Mouse (Mus musculus) liver, embryonic 11.5 days (tissue): ENCODE results near the gene Rarb. TPM values are rescaled to one million over a fixed set of nuclear protein-coding genes. Genes with fewer than 3 reads are reported as not detected.

ENCODE experiments used
- ATAC-seq: fragments of 200-750 bp; cut with Nextera tagmentation; replicated peaks from 2 replicates; pipeline ENCODE4 v1.8.0; 2017; ENCODE audit warnings: moderate number of reproducible peaks, mild to moderate bottlenecking, moderate TSS enrichment, moderate library complexity; ENCODE audit not compliant: low FRiP score
- DNase-seq: peaks from one replicate; pipeline ENCODE4 v3.0.0-alpha.2; 2017; ENCODE audit warnings: low spot score
- H3K27ac ChIP-seq: fragments of 300-500 bp; sonication (generic); 2 replicates; pipeline ENCODE4 v1.5.1; 2014; ENCODE audit warnings: mild to moderate bottlenecking, low read depth, low read length, control low read depth
- H3K27me3 ChIP-seq: fragments of 300-500 bp; sonication (generic); replicated peaks from 2 replicates; pipeline ENCODE4 v1.6.1; 2014; ENCODE audit warnings: low read length, mixed read lengths; ENCODE audit not compliant: control insufficient read depth, insufficient read depth
- H3K36me3 ChIP-seq: fragments of 300-500 bp; sonication (generic); 2 replicates; pipeline ENCODE4 v1.6.1; 2014; ENCODE audit warnings: mild to moderate bottlenecking, low read length, moderate library complexity, mixed read lengths; ENCODE audit not compliant: control insufficient read depth, insufficient read depth
- H3K4me1 ChIP-seq: fragments of 300-500 bp; sonication (generic); replicated peaks from 2 replicates; pipeline ENCODE4 v1.6.1; 2014; ENCODE audit warnings: low read length, mixed read lengths; ENCODE audit not compliant: control insufficient read depth, insufficient read depth
- H3K4me2 ChIP-seq: fragments of 300-500 bp; sonication (generic); 2 replicates; pipeline ENCODE4 v1.6.1; 2014; ENCODE audit warnings: mild to moderate bottlenecking, control low read depth, moderate library complexity
- H3K4me3 ChIP-seq: fragments of 300-500 bp; sonication (generic); 2 replicates; pipeline ENCODE4 v1.5.1; 2014; ENCODE audit warnings: low read depth, low read length, control low read depth
- H3K9ac ChIP-seq: fragments of 300-500 bp; sonication (generic); 2 replicates; pipeline ENCODE4 v1.6.1; 2014; ENCODE audit warnings: low read depth, low read length, control low read depth
- H3K9me3 ChIP-seq: fragments of 300-500 bp; sonication (generic); 2 replicates; pipeline ENCODE4 v1.6.1; 2016; ENCODE audit warnings: low read length, inconsistent platforms, mixed read lengths; ENCODE audit not compliant: control insufficient read depth
- WGBS: fragments of 180-500 bp; shearing (Covaris S2); extraction: QIAGEN DNeasy Blood & Tissue Kit; methylation state at CpG from one replicate; pipeline ENCODE4 v1.1.7; 2014; 5-methylcytosine and 5-hydroxymethylcytosine counted together
- polyA plus RNA-seq: library from polyadenylated mRNA; unstranded; fragments of >200 nt; fragmentation: Nextera tagmentation; extraction: Ambion mirVana; gene quantifications from 2 replicates; pipeline ENCODE4 v1.2.1, GENCODE M21; 2014

Rarb gene
- polyA plus RNA-seq, 1 experiment from 2014 or later = 15.2 TPM

GRCm38 (mm10) chr14:16559294-16560217, 259.4 kb downstream of the Rarb start:
- Histone ChIP-seq H3K27ac (no peak overlapping the region), H3K27me3 (no peaks in the 10 kb centered on the region), H3K4me2 (no peak overlapping the region), H3K4me3 (no peak overlapping the region), H3K9ac (no peak overlapping the region), H3K36me3 (no peaks in the 10 kb centered on the region), H3K4me1 (peaks cover 22% of the 10 kb centered on the region), H3K9me3 (no peaks in the 10 kb centered on the region)
- WGBS = 36% methylated on average over 12 of the region's 12 CpGs
- ATAC-seq = no peak
- DNase-seq = no peak

DNA sequence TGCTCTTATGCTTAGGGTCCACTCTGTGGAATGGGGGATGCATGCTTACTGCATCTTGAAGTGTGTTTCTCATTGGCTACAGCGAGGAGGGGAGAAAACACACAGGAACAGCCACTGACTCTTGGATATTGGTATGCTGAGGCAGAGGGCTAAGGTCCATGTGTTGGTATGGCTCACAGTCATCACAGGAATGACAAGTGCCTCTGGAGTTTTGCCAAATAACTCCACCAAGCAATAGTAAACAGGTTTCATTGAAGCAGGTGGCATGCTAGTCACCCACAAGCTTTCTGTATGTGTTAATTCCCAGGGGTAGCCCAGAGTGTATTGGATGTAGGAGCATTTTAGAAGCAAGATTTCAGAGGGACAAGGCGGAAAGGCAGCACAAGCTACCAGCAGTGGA, 260.9 kb downstream of the Rarb start:
- H3K27me3 ChIP-seq = no peaks in the 10 kb centered on the region
- no peak overlapping the region for H3K4me3 ChIP-seq
- peaks cover 16% of the 10 kb centered on the region for H3K4me1 ChIP-seq
- no peak overlapping the region for H3K9ac ChIP-seq
- no peak for ATAC-seq
- no peaks in the 10 kb centered on the region for H3K9me3 ChIP-seq
- H3K4me2 ChIP-seq = no peak overlapping the region
- 82% methylated on average over 2 of the region's 2 CpGs for WGBS
- DNase-seq = no peak
- no peak overlapping the region for H3K27ac ChIP-seq
- H3K36me3 ChIP-seq = no peaks in the 10 kb centered on the region

DNA sequence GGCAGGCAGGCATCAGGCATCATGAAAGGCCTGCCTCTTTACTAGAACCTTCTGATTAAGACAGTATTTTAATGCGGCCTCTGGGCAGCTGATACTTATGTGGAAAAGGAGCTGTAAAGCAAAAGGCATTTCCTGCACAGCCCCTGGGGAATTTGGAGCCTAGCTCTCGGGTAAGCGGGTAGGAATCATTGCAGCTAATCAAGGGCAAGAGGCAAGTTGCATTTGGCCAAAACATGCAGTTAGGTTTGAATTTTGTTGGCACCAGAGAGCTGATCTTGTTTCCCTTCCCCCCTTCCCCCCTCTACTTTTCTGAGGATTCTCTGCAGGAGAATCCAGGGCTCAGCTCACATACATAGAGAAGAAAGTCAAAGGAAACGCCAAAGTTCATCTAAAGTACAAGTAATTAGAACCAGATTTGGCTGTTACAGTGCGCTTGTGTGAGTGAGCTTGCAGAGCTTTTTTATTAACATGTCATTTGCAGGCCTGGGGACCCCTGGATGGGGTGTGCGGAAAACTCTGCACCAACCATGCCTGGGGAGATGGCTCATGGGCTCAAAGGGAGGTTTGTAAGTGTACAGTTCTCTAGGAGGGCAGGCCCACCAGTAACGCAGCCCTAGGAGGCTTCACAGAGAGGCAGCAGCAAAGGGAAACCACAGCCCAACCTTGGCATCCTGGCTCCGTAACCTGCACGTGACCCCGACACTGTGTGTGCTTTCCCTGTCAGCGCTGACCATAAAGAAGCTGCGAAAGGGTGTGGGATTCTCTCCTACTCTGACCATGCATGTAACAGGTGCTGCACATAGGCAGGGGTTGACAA, 264.1 kb downstream of the Rarb start:
- peaks cover 9% of the 10 kb centered on the region for H3K4me1 ChIP-seq
- H3K27me3 ChIP-seq = no peaks in the 10 kb centered on the region
- DNase-seq = no peak
- H3K9me3 ChIP-seq = no peaks in the 10 kb centered on the region
- no peaks in the 10 kb centered on the region for H3K36me3 ChIP-seq
- ATAC-seq = no peak
- H3K9ac ChIP-seq = no peak overlapping the region
- no peak overlapping the region for H3K4me3 ChIP-seq
- no peak overlapping the region for H3K27ac ChIP-seq
- WGBS = 36% methylated on average over 12 of the region's 12 CpGs
- no peak overlapping the region for H3K4me2 ChIP-seq

DNA sequence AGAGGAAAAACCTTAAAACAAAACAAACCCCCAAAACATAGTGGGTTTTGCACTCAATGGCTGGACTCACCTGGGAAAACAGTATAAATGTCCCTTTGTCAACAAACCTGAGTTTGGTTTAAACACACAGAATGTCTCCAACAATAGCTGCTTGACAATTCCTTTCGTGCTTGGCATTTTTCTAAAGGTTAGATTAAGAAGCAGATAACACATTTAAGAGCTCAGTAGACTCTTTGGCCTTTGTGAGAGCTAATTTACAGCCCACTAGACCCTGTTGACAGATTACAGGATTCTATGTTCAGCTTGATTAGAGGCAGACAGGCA, 264.7 kb downstream of the Rarb start:
- 57% methylated on average over 1 of the region's 1 CpGs for whole genome bisulfite sequencing
- Histone ChIP-seq H3K9ac (no peak overlapping the region), H3K36me3 (no peaks in the 10 kb centered on the region), H3K27ac (no peak overlapping the region), H3K4me2 (no peak overlapping the region), H3K27me3 (no peaks in the 10 kb centered on the region), H3K4me3 (no peak overlapping the region), H3K9me3 (no peaks in the 10 kb centered on the region), H3K4me1 (peaks cover 9% of the 10 kb centered on the region)
- DNase-seq = no peak
- ATAC-seq = no peak

GRCm38 (mm10) chr14:16552293-16552692, 266.7 kb downstream of the Rarb start:
- H3K27ac ChIP-seq = no peak overlapping the region
- no peaks in the 10 kb centered on the region for H3K9me3 ChIP-seq
- H3K36me3 ChIP-seq = no peaks in the 10 kb centered on the region
- 57% methylated on average over 1 of the region's 1 CpGs for WGBS
- no peak overlapping the region for H3K4me3 ChIP-seq
- no peak for ATAC-seq
- H3K4me2 ChIP-seq = no peak overlapping the region
- peaks cover 9% of the 10 kb centered on the region for H3K4me1 ChIP-seq
- no peak for DNase-seq
- no peaks in the 10 kb centered on the region for H3K27me3 ChIP-seq
- H3K9ac ChIP-seq = no peak overlapping the region

- H3K4me1 ChIP-seq = peaks cover 9% of the 10 kb centered on the region
- no peak for ATAC-seq
- no peaks in the 10 kb centered on the region for H3K27me3 ChIP-seq
- H3K9ac ChIP-seq = no peak overlapping the region
- H3K4me3 ChIP-seq = no peak overlapping the region
- DNase-seq = no peak
- H3K27ac ChIP-seq = no peak overlapping the region
- no peaks in the 10 kb centered on the region for H3K36me3 ChIP-seq
- H3K4me2 ChIP-seq = no peak overlapping the region
- H3K9me3 ChIP-seq = no peaks in the 10 kb centered on the region
- 70% methylated on average over 1 of the region's 1 CpGs for WGBS
Measured at GRCm38 (mm10) chr14:16551843-16552242, 267.1 kb downstream of the Rarb start.

GRCm38 (mm10) chr14:16548200-16548576, 270.8 kb downstream of the Rarb start:
- Histone ChIP-seq H3K27me3 (no peaks in the 10 kb centered on the region), H3K27ac (no peak overlapping the region), H3K4me2 (no peak overlapping the region), H3K9me3 (no peaks in the 10 kb centered on the region), H3K4me1 (no peaks in the 10 kb centered on the region), H3K36me3 (no peaks in the 10 kb centered on the region), H3K4me3 (no peak overlapping the region), H3K9ac (no peak overlapping the region)
- ATAC-seq (no peak), DNase-seq (no peak)
- 75% methylated on average over 8 of the region's 8 CpGs for WGBS

DNA sequence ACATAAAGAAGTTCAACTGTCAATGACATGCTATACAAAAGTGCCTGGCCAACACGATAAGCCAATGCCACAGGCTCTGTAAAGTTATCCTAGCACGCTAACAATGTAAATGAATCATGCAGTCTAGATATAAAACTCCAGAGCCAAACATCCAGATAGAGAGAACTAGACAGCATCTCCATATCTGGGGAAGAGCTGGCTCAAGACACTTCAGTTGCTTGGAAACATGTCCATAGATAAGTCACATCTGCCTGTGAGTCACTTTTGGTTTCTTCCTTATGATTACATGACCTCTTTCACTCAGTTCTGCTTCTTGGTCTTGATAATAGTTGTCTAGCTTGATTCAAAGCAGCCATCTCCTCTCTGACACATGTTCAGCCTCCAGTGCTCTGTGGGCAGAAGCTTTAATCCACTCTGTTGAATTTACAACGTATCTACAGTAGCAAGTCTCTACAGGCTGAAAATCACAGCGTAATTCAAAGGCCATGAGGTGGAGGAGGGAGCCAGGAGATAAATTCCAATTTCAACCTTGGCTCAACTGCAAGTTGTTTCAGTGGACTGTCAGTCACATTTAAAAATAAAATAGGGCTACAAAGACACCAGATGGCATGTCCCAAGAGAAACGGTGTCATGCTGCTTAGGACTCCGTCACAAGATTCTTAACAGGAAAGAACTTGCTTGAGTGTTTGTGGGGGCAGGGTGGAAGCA, 271.3 kb downstream of the Rarb start:
- H3K4me3 ChIP-seq = no peak overlapping the region
- no peaks in the 10 kb centered on the region for H3K4me1 ChIP-seq
- ATAC-seq (no peak), DNase-seq (no peak)
- H3K4me2 ChIP-seq = no peak overlapping the region
- no peaks in the 10 kb centered on the region for H3K9me3 ChIP-seq
- H3K36me3 ChIP-seq = no peaks in the 10 kb centered on the region
- 72% methylated on average over 6 of the region's 6 CpGs for WGBS
- no peak overlapping the region for H3K27ac ChIP-seq
- no peak overlapping the region for H3K9ac ChIP-seq
- H3K27me3 ChIP-seq = no peaks in the 10 kb centered on the region
